Mouse (Mus musculus) CH12.LX (cell line): ENCODE data around the gene Txndc17. TPM values are rescaled to one million over a fixed set of nuclear protein-coding genes. Genes with fewer than 3 reads are reported as not detected.

Experiments used
- DNase-seq: peaks from one replicate; pipeline ENCODE4 v3.0.0-alpha.2; 2013; ENCODE audit errors: extremely low read depth
- H3K27ac ChIP-seq: 2 replicates; pipeline ENCODE4 v1.5.1; 2012; ENCODE audit warnings: low read depth, mild to moderate bottlenecking, control low read depth, moderate library complexity; ENCODE audit not compliant: insufficient read depth
- H3K27me3 ChIP-seq: replicated peaks from 2 replicates; pipeline ENCODE3; 2012; ENCODE audit warnings: inconsistent platforms
- H3K36me3 ChIP-seq, 2 experiments: replicated peaks in 1 of 2; 2 replicates each; pipeline versions ENCODE3 to v1.6.1; 2012; ENCODE audit warnings: inconsistent platforms in 1 of 2, low read length in 1 of 2, mild to moderate bottlenecking in 1 of 2, mixed read lengths in 1 of 2, moderate library complexity in 1 of 2; ENCODE audit not compliant: control insufficient read depth in 1 of 2, insufficient read depth in 1 of 2
- H3K4me1 ChIP-seq, 2 experiments: 2 replicates each; pipeline ENCODE4 v1.6.1; 2012; ENCODE audit warnings: inconsistent platforms in 1 of 2, moderate library complexity in 1 of 2; ENCODE audit not compliant: insufficient read depth in 2 of 2, control insufficient read depth in 1 of 2
- H3K4me2 ChIP-seq: 2 replicates; pipeline ENCODE4 v1.6.1; 2012; ENCODE audit warnings: low read depth, mild to moderate bottlenecking, control low read depth; ENCODE audit not compliant: poor library complexity, insufficient read depth, severe bottlenecking
- H3K4me3 ChIP-seq, 3 experiments: fragments of 150-350 bp in 1 of 3; sonication (generic) in 1 of 3; replicated peaks in 1 of 3; 2 replicates each; pipeline versions ENCODE3 to v1.5.1; 2011 to 2012; ENCODE audit warnings: low read depth in 2 of 3, low read length in 2 of 3, mild to moderate bottlenecking in 2 of 3, moderate library complexity in 2 of 3, control low read depth in 1 of 3, improper control_type of control experiment in 1 of 3, inconsistent platforms in 1 of 3, mixed read lengths in 1 of 3; ENCODE audit not compliant: poor library complexity in 1 of 3
- H3K79me2 ChIP-seq: replicated peaks from 2 replicates; pipeline ENCODE4 v1.6.1; 2012; ENCODE audit warnings: mild to moderate bottlenecking, moderate library complexity; ENCODE audit not compliant: control insufficient read depth, poor library complexity, insufficient read depth, severe bottlenecking; ENCODE audit errors: extremely low read depth
- H3K9ac ChIP-seq: 2 replicates; pipeline ENCODE4 v1.6.1; 2012; ENCODE audit warnings: low read depth, mild to moderate bottlenecking, control low read depth, moderate library complexity; ENCODE audit not compliant: insufficient read depth
- H3K9me3 ChIP-seq: replicated peaks from 2 replicates; pipeline ENCODE3; 2012; ENCODE audit warnings: low read length, inconsistent platforms, mixed read lengths
- BHLHE40 ChIP-seq: IDR thresholded peaks from 2 replicates; pipeline ENCODE4 v1.6.1; 2011; ENCODE audit warnings: mild to moderate bottlenecking, low read depth, low read length, improper control_type of control experiment
- CHD1 ChIP-seq: IDR thresholded peaks from 2 replicates; pipeline ENCODE4 v1.6.1; 2012; ENCODE audit warnings: low read depth, low read length, improper control_type of control experiment, inconsistent platforms
- CTCF ChIP-seq, 2 experiments: IDR thresholded peaks in 1 of 2; conservative IDR thresholded peaks in 1 of 2; 2 replicates each; pipeline ENCODE4 v1.5.1; 2011 to 2012; ENCODE audit warnings: low read depth in 2 of 2, low read length in 2 of 2, improper control_type of control experiment in 1 of 2, inconsistent platforms in 1 of 2, mild to moderate bottlenecking in 1 of 2, moderate library complexity in 1 of 2
- ELF1 ChIP-seq: IDR thresholded peaks from 2 replicates; pipeline ENCODE4 v1.6.1; 2014; ENCODE audit warnings: low read depth, mild to moderate bottlenecking, inconsistent platforms, low read length, improper control_type of control experiment
- EP300 ChIP-seq: IDR thresholded peaks from 2 replicates; pipeline ENCODE4 v1.6.1; 2011; ENCODE audit warnings: low read length, improper control_type of control experiment
- GABPA ChIP-seq: IDR thresholded peaks from 2 replicates; pipeline ENCODE4 v1.6.1; 2012; ENCODE audit warnings: low read depth, low read length, improper control_type of control experiment, inconsistent platforms; ENCODE audit not compliant: insufficient replicate concordance
- HCFC1 ChIP-seq: IDR thresholded peaks from 2 replicates; pipeline ENCODE4 v1.6.1; 2012; ENCODE audit warnings: low read depth, mild to moderate bottlenecking, inconsistent platforms, low read length, improper control_type of control experiment
- JUN ChIP-seq: IDR thresholded peaks from 2 replicates; pipeline ENCODE4 v1.6.1; 2011; ENCODE audit warnings: low read depth, mild to moderate bottlenecking, low read length, improper control_type of control experiment, moderate library complexity; ENCODE audit not compliant: insufficient read depth
- JUND ChIP-seq: conservative IDR thresholded peaks from 2 replicates; pipeline ENCODE4 v1.6.1; 2011; ENCODE audit warnings: low read depth, low read length, improper control_type of control experiment
- MAFK ChIP-seq: IDR thresholded peaks from 2 replicates; pipeline ENCODE4 v1.6.1; 2011; ENCODE audit warnings: low read length, improper control_type of control experiment; ENCODE audit not compliant: insufficient replicate concordance
- MAX ChIP-seq: IDR thresholded peaks from 2 replicates; pipeline ENCODE4 v1.6.1; 2011; ENCODE audit warnings: low read length, improper control_type of control experiment
- MAZ ChIP-seq: IDR thresholded peaks from 2 replicates; pipeline ENCODE4 v1.6.1; 2012; ENCODE audit warnings: low read depth, mild to moderate bottlenecking, inconsistent platforms, low read length, improper control_type of control experiment, moderate library complexity
- MXI1 ChIP-seq: IDR thresholded peaks from 2 replicates; pipeline ENCODE4 v1.6.1; 2011; ENCODE audit warnings: mild to moderate bottlenecking, low read depth, low read length, improper control_type of control experiment
- MYC ChIP-seq: IDR thresholded peaks from 2 replicates; pipeline ENCODE4 v1.6.1; 2011; ENCODE audit warnings: low read depth, mild to moderate bottlenecking, improper control_type of control experiment, low read length
- NELFE ChIP-seq: IDR thresholded peaks from 2 replicates; pipeline ENCODE4 v1.6.1; 2011; ENCODE audit warnings: low read depth, low read length, improper control_type of control experiment
- NRF1 ChIP-seq: IDR thresholded peaks from 2 replicates; pipeline ENCODE4 v1.6.1; 2014; ENCODE audit warnings: low read depth, mild to moderate bottlenecking, inconsistent platforms, low read length, improper control_type of control experiment, moderate library complexity
- PAX5 ChIP-seq: IDR thresholded peaks from 2 replicates; pipeline ENCODE4 v1.6.1; 2012; ENCODE audit warnings: low read length, inconsistent platforms, mixed read lengths
- POLR2A ChIP-seq: IDR thresholded peaks from 2 replicates; pipeline ENCODE4 v1.6.1; 2011; ENCODE audit warnings: low read depth, mild to moderate bottlenecking, improper control_type of control experiment, low read length
- POLR2AphosphoS2 ChIP-seq: IDR thresholded peaks from 2 replicates; pipeline ENCODE4 v1.6.1; 2011; ENCODE audit warnings: low read depth, low read length, improper control_type of control experiment
- RCOR1 ChIP-seq: conservative IDR thresholded peaks from 2 replicates; pipeline ENCODE4 v1.6.1; 2012; ENCODE audit warnings: low read depth, mild to moderate bottlenecking, inconsistent platforms, low read length, improper control_type of control experiment
- SIN3A ChIP-seq: IDR thresholded peaks from 2 replicates; pipeline ENCODE4 v1.6.1; 2012; ENCODE audit warnings: low read length, improper control_type of control experiment, inconsistent platforms
- SMC3 ChIP-seq: IDR thresholded peaks from 2 replicates; pipeline ENCODE4 v1.6.1; 2011; ENCODE audit warnings: low read depth, low read length, improper control_type of control experiment
- TBP ChIP-seq: conservative IDR thresholded peaks from 2 replicates; pipeline ENCODE4 v1.6.1; 2011; ENCODE audit warnings: low read depth, low read length, improper control_type of control experiment
- TCF12 ChIP-seq: IDR thresholded peaks from 2 replicates; pipeline ENCODE4 v1.6.1; 2014; ENCODE audit warnings: low read depth, mild to moderate bottlenecking, inconsistent platforms, low read length, improper control_type of control experiment
- USF1 ChIP-seq: IDR thresholded peaks from 2 replicates; pipeline ENCODE4 v1.6.1; 2014; ENCODE audit warnings: low read depth, mild to moderate bottlenecking, inconsistent platforms, low read length, improper control_type of control experiment
- USF2 ChIP-seq: conservative IDR thresholded peaks from 2 replicates; pipeline ENCODE4 v1.6.1; 2011; ENCODE audit warnings: low read depth, low read length, improper control_type of control experiment
- ZC3H11A ChIP-seq: IDR thresholded peaks from 2 replicates; pipeline ENCODE4 v1.6.1; 2012; ENCODE audit warnings: low read depth, mild to moderate bottlenecking, inconsistent platforms, low read length, improper control_type of control experiment
- ZMIZ1 ChIP-seq: IDR thresholded peaks from 2 replicates; pipeline ENCODE4 v1.6.1; 2012; ENCODE audit warnings: low read depth, mild to moderate bottlenecking, inconsistent platforms, low read length, improper control_type of control experiment
- ZNF384 ChIP-seq: IDR thresholded peaks from 2 replicates; pipeline ENCODE4 v1.6.1; 2012; ENCODE audit warnings: low read depth, low read length, improper control_type of control experiment, inconsistent platforms
- dilution Hi-C: fragments of 300-500 bp; cut with MboI; formaldehyde crosslinking; loops from 2 replicates; pipeline ENCODE4 v1.14.3; 2020; ENCODE audit warnings: low sequenced_read_pairs; ENCODE audit not compliant: extremely low pct_unique_long_range_greater_than_20kb, extremely low pct_ligation_motif_present
- in situ Hi-C: fragments of 300-500 bp; cut with MboI; formaldehyde crosslinking; loops from 3 replicates; pipeline ENCODE4 v1.14.3; 2019; ENCODE audit warnings: low sequenced_read_pairs, low pct_ligation_motif_present, low pct_unique_long_range_greater_than_20kb, mixed read lengths
- polyA plus RNA-seq: library from polyadenylated mRNA; unstranded; fragments of >175 nt; gene quantifications from 2 replicates; pipeline ENCODE4 v1.2.1, GENCODE M21; 2012; ENCODE audit warnings: low read depth; ENCODE audit not compliant: insufficient read length
- total RNA-seq, 2 experiments: library from RNA; depleted of rRNA; stranded (reverse); fragments of 300-350 nt in 1 of 2; fragments of >200 nt in 1 of 2; gene quantifications; 2 replicates each; pipeline ENCODE4 v1.2.3; 2012 to 2014

Gene Txndc17
- total and polyA plus RNA-seq, 3 experiments = 126 to 182 (median 177) TPM

GRCm38 (mm10) chr11:72232068-72232467 lies 24.7 kb downstream of the Txndc17 start:
- no peak for DNase-seq
- Histone ChIP-seq H3K9me3 (no peaks in the 10 kb centered on the region), H3K9ac (no peak overlapping the region), H3K27me3 (peaks cover 60% of the 10 kb centered on the region), H3K79me2 (no peaks in the 10 kb centered on the region), H3K36me3 (no peaks in the 10 kb centered on the region), H3K4me3 (no peak overlapping the region), H3K4me1 (no peaks in the 10 kb centered on the region), H3K4me2 (no peak overlapping the region), H3K27ac (no peak overlapping the region)
- in situ Hi-C loops = no loop called here
- no peak for TF ChIP-seq MAX
- no peak for TF ChIP-seq GABPA
- no peak for TF ChIP-seq MAZ
- TF ChIP-seq USF1 = no peak
- no peak for TF ChIP-seq ZMIZ1
- no peak for TF ChIP-seq JUND
- no peak for TF ChIP-seq RCOR1
- TF ChIP-seq TBP = no peak
- no peak for TF ChIP-seq MYC
- no peak for TF ChIP-seq PAX5
- no peak for TF ChIP-seq NELFE
- no peak for TF ChIP-seq SMC3
- TF ChIP-seq SIN3A = no peak
- TF ChIP-seq JUN = no peak
- no peak for TF ChIP-seq CTCF (conservative IDR thresholded peaks at IDR 0.05 in 1 of 2, IDR thresholded peaks at IDR 0.05 in 1 of 2; ENCODE audit: low read depth in 2 of 2, low read length in 2 of 2)
- no peak for TF ChIP-seq POLR2AphosphoS2
- no peak for TF ChIP-seq MXI1
- no peak for TF ChIP-seq EP300
- no peak for TF ChIP-seq TCF12
- dilution Hi-C loops = no loop called here

GRCm38 (mm10) chr11:72232991-72233390 lies 25.6 kb downstream of the Txndc17 start:
- Histone ChIP-seq H3K4me1 (no peaks in the 10 kb centered on the region), H3K4me2 (no peak overlapping the region), H3K4me3 (no peak overlapping the region), H3K27ac (no peak overlapping the region), H3K79me2 (no peaks in the 10 kb centered on the region), H3K9me3 (no peaks in the 10 kb centered on the region), H3K27me3 (peaks cover 60% of the 10 kb centered on the region), H3K9ac (no peak overlapping the region), H3K36me3 (no peaks in the 10 kb centered on the region)
- no peak for DNase-seq
- TF ChIP-seq ZMIZ1 (no peak), USF2 (no peak), CHD1 (no peak), CTCF (conservative IDR thresholded peaks at IDR 0.05 in 1 of 2, IDR thresholded peaks at IDR 0.05 in 1 of 2; ENCODE audit: low read depth in 2 of 2, low read length in 2 of 2) (no peak), ELF1 (no peak), MAZ (no peak), JUN (no peak), MXI1 (no peak), NRF1 (no peak), ZC3H11A (no peak), ZNF384 (no peak), SMC3 (no peak), POLR2A (no peak), BHLHE40 (no peak), MAFK (no peak), JUND (no peak), SIN3A (no peak), HCFC1 (no peak)
- in situ Hi-C loops = no loop called here
- dilution Hi-C loops = no loop called here
